Mouse (Mus musculus) embryonic facial prominence, embryonic 13.5 days (tissue): ENCODE data around the gene Fut1. TPM values are rescaled to one million over a fixed set of nuclear protein-coding genes. Genes with fewer than 3 reads are reported as not detected.
A peak's percentile ranks its signal among the peaks of the same experiment; 100 is the strongest.

Experiments used
- ATAC-seq: fragments of 200-750 bp; cut with Nextera tagmentation; 2 replicates; pipeline ENCODE4 v1.8.0; 2017; ENCODE audit warnings: low read depth; ENCODE audit not compliant: insufficient number of reproducible peaks, insufficient read depth, low FRiP score, low TSS enrichment
- H3K27ac ChIP-seq: fragments of 300-500 bp; sonication (generic); 2 replicates; pipeline ENCODE4 v1.5.1; 2015; ENCODE audit warnings: moderate library complexity, mild to moderate bottlenecking, inconsistent platforms
- H3K27me3 ChIP-seq: fragments of 300-500 bp; sonication (generic); 2 replicates; pipeline ENCODE4 v1.6.1; 2015; ENCODE audit warnings: mild to moderate bottlenecking, inconsistent platforms
- H3K36me3 ChIP-seq: fragments of 300-500 bp; sonication (generic); 2 replicates; pipeline ENCODE4 v1.6.1; 2015; ENCODE audit warnings: mild to moderate bottlenecking, inconsistent platforms
- H3K4me1 ChIP-seq: fragments of 300-500 bp; sonication (generic); 2 replicates; pipeline ENCODE4 v1.6.1; 2015; ENCODE audit warnings: inconsistent platforms
- H3K4me2 ChIP-seq: fragments of 300-500 bp; sonication (generic); 2 replicates; pipeline ENCODE4 v1.6.1; 2015; ENCODE audit warnings: moderate library complexity, mild to moderate bottlenecking, inconsistent platforms
- H3K4me3 ChIP-seq: fragments of 300-500 bp; sonication (generic); 2 replicates; pipeline ENCODE4 v1.5.1; 2015; ENCODE audit warnings: mild to moderate bottlenecking, inconsistent platforms
- H3K9ac ChIP-seq: fragments of 300-500 bp; sonication (generic); 2 replicates; pipeline ENCODE4 v1.6.1; 2015; ENCODE audit warnings: mild to moderate bottlenecking, inconsistent platforms
- H3K9me3 ChIP-seq: fragments of 300-500 bp; sonication (generic); 2 replicates; pipeline ENCODE4 v1.6.1; 2016; ENCODE audit warnings: inconsistent platforms
- WGBS: fragments of 180-500 bp; shearing (Covaris S2); methylation state at CpG from one replicate; pipeline ENCODE4 v1.1.7; 2015; ENCODE audit warnings: mixed read lengths; 5-methylcytosine and 5-hydroxymethylcytosine counted together
- polyA plus RNA-seq: library from polyadenylated mRNA; unstranded; fragments of >200 nt; fragmentation: Nextera tagmentation; extraction: Ambion mirVana; gene quantifications from 2 replicates; pipeline ENCODE4 v1.2.1, GENCODE M21; 2015

Gene Fut1
- polyA plus RNA-seq, 1 experiment from 2014 or later, result 2.3 TPM

- Histone ChIP-seq H3K27ac (no peak overlapping the region), H3K36me3 (no peaks in the 10 kb centered on the region)
- 63% methylated on average over 1 of the region's 1 CpGs for WGBS
Measured at GRCm38 (mm10) chr7:45609511-45609910, 7.6 kb upstream of the Fut1 start.

GRCm38 (mm10) chr7:45616277-45616676 lies 812 bp upstream of the Fut1 start:
- Histone ChIP-seq H3K36me3 (no peaks in the 10 kb centered on the region), H3K27me3 (peaks cover 45% of the 10 kb centered on the region), H3K9me3 (no peaks in the 10 kb centered on the region), H3K4me1 (peaks cover 29% of the 10 kb centered on the region), H3K27ac (peak overlapping the region; percentile 78), H3K9ac (no peak overlapping the region), H3K4me3 (no peak overlapping the region), H3K4me2 (no peak overlapping the region)
- 15% methylated on average over 6 of the region's 6 CpGs for WGBS
- peak; percentile 28; the same call in 1 of the 2 replicates for ATAC-seq

More at GRCm38 (mm10) chr7:45609511-45609910, 7.6 kb upstream of the Fut1 start:
- H3K9ac ChIP-seq, result no peak overlapping the region
- no peaks in the 10 kb centered on the region for H3K27me3 ChIP-seq
- H3K4me3 ChIP-seq, result no peak overlapping the region
- no peak for ATAC-seq
- H3K4me1 ChIP-seq, result no peaks in the 10 kb centered on the region
- no peaks in the 10 kb centered on the region for H3K9me3 ChIP-seq
- H3K4me2 ChIP-seq, result no peak overlapping the region

GRCm38 (mm10) chr7:45618316-45618715 lies 1.2 kb downstream of the Fut1 start:
- H3K27me3 ChIP-seq, result peaks cover 45% of the 10 kb centered on the region
- ATAC-seq, result no peak
- H3K4me3 ChIP-seq, result no peak overlapping the region
- H3K9me3 ChIP-seq, result no peaks in the 10 kb centered on the region
- no peak overlapping the region for H3K9ac ChIP-seq
- no peak overlapping the region for H3K27ac ChIP-seq
- no peak overlapping the region for H3K4me2 ChIP-seq
- 80% methylated on average over 5 of the region's 5 CpGs for WGBS
- H3K36me3 ChIP-seq, result no peaks in the 10 kb centered on the region
- H3K4me1 ChIP-seq, result peaks cover 29% of the 10 kb centered on the region

GRCm38 (mm10) chr7:45619592-45619991 lies 2.5 kb downstream of the Fut1 start:
- WGBS, result 82% methylated on average over 5 of the region's 5 CpGs
- H3K27me3 ChIP-seq, result peaks cover 45% of the 10 kb centered on the region
- H3K4me3 ChIP-seq, result no peak overlapping the region
- no peak overlapping the region for H3K27ac ChIP-seq
- H3K4me2 ChIP-seq, result no peak overlapping the region
- peaks cover 29% of the 10 kb centered on the region for H3K4me1 ChIP-seq
- no peak for ATAC-seq
- H3K36me3 ChIP-seq, result no peaks in the 10 kb centered on the region
- H3K9me3 ChIP-seq, result no peaks in the 10 kb centered on the region
- no peak overlapping the region for H3K9ac ChIP-seq

- Histone ChIP-seq H3K4me1 (peaks cover 12% of the 10 kb centered on the region), H3K27ac (no peak within 1 kb of the TSS), H3K4me2 (no peak within 1 kb of the TSS), H3K27me3 (peaks cover 36% of the 10 kb centered on the region), H3K4me3 (no peak within 1 kb of the TSS), H3K36me3 (no peaks in the 10 kb centered on the region), H3K9me3 (no peaks in the 10 kb centered on the region), H3K9ac (no peak within 1 kb of the TSS)
- WGBS, result 29% methylated on average over 9 of the region's 9 CpGs
- ATAC-seq, result no peak
Measured at GRCm38 (mm10) chr7:45621443-45621842, 4.4 kb downstream of the Fut1 start, which contains the start of gene Izumo1. TSS of gene Izumo1 (plus strand) at chr7:45621811.

- no peak overlapping the region for H3K9ac ChIP-seq
- no peak overlapping the region for H3K27ac ChIP-seq
- peaks cover 34% of the 10 kb centered on the region for H3K27me3 ChIP-seq
- no peak for ATAC-seq
- no peak overlapping the region for H3K4me2 ChIP-seq
- 93% methylated on average over 11 of the region's 11 CpGs for WGBS
- no peaks in the 10 kb centered on the region for H3K36me3 ChIP-seq
- H3K4me1 ChIP-seq, result peaks cover 5% of the 10 kb centered on the region
- no peaks in the 10 kb centered on the region for H3K9me3 ChIP-seq
- H3K4me3 ChIP-seq, result no peak overlapping the region
Measured at GRCm38 (mm10) chr7:45623507-45623906, 6.4 kb downstream of the Fut1 start.

- Histone ChIP-seq H3K4me1 (peaks cover 9% of the 10 kb centered on the region), H3K27me3 (peaks cover 29% of the 10 kb centered on the region), H3K4me3 (no peak overlapping the region), H3K36me3 (no peaks in the 10 kb centered on the region), H3K4me2 (no peak overlapping the region), H3K9ac (no peak overlapping the region), H3K27ac (no peak overlapping the region), H3K9me3 (no peaks in the 10 kb centered on the region)
- WGBS, result 82% methylated on average over 3 of the region's 3 CpGs
- ATAC-seq, result no peak
Measured at GRCm38 (mm10) chr7:45624718-45625117, 7.6 kb downstream of the Fut1 start.

- H3K9ac ChIP-seq, result no peak overlapping the region
- H3K27ac ChIP-seq, result no peak overlapping the region
- no peak overlapping the region for H3K4me2 ChIP-seq
- WGBS, result 86% methylated on average over 8 of the region's 8 CpGs
- peaks cover 30% of the 10 kb centered on the region for H3K27me3 ChIP-seq
- no peak for ATAC-seq
- no peaks in the 10 kb centered on the region for H3K9me3 ChIP-seq
- H3K36me3 ChIP-seq, result no peaks in the 10 kb centered on the region
- no peak overlapping the region for H3K4me3 ChIP-seq
- peaks cover 9% of the 10 kb centered on the region for H3K4me1 ChIP-seq
Measured at GRCm38 (mm10) chr7:45625481-45625880, 8.4 kb downstream of the Fut1 start.

- Histone ChIP-seq H3K27ac (no peak overlapping the region), H3K9me3 (no peaks in the 10 kb centered on the region), H3K4me2 (no peak overlapping the region), H3K9ac (no peak overlapping the region), H3K36me3 (no peaks in the 10 kb centered on the region), H3K4me1 (peaks cover 9% of the 10 kb centered on the region), H3K4me3 (no peak overlapping the region), H3K27me3 (peaks cover 39% of the 10 kb centered on the region)
- ATAC-seq, result no peak
- 86% methylated on average over 7 of the region's 7 CpGs for WGBS
Measured at GRCm38 (mm10) chr7:45626571-45627076, 9.5 kb downstream of the Fut1 start.

- Histone ChIP-seq H3K27ac (peak within 1 kb of the TSS; percentile 29; the same call in 1 of the 2 replicates), H3K36me3 (no peaks in the 10 kb centered on the region), H3K9me3 (no peaks in the 10 kb centered on the region), H3K4me3 (peak within 1 kb of the TSS; percentile 59), H3K9ac (peak within 1 kb of the TSS; percentile 81), H3K4me2 (peak within 1 kb of the TSS; percentile 96), H3K4me1 (peaks cover 10% of the 10 kb centered on the region), H3K27me3 (peaks cover 46% of the 10 kb centered on the region)
- WGBS, result 76% methylated on average over 9 of the region's 9 CpGs
- no peak for ATAC-seq
Measured at GRCm38 (mm10) chr7:45627261-45627660, 10.2 kb downstream of the Fut1 start, which contains the start of gene Rasip1. TSS of gene Rasip1 (plus strand) at chr7:45627488.

GRCm38 (mm10) chr7:45628364-45629294 lies 11.5 kb downstream of the Fut1 start:
- ATAC-seq, result peak; percentile 60
- Histone ChIP-seq H3K9ac (peak overlapping the region; percentile 81), H3K4me1 (peaks cover 16% of the 10 kb centered on the region), H3K27ac (peak overlapping the region; percentile 29; the same call in 1 of the 2 replicates), H3K4me3 (peak overlapping the region; percentile 59), H3K36me3 (no peaks in the 10 kb centered on the region), H3K27me3 (peaks cover 59% of the 10 kb centered on the region), H3K4me2 (peak overlapping the region; percentile 96), H3K9me3 (no peaks in the 10 kb centered on the region)
- 1% methylated on average over 105 of the region's 105 CpGs for WGBS
